Mouse (Mus musculus): ENCODE results near the gene H13.

GRCm38 (mm10) chr2:152728594-152728993 is 59.3 kb downstream of the H13 start:
- TF ChIP-seq CTCF (IDR thresholded peaks at IDR 0.05; ENCODE audit: extremely low read depth, insufficient read depth, insufficient read length, insufficient replicate concordance) (no peak), POLR2A (IDR thresholded peaks at IDR 0.05; ENCODE audit: low read depth, low read length) (no peak)

All from spleen, adult 2 months (tissue).